Mouse (Mus musculus) kidney, adult 9 months (tissue): ENCODE measurements around the gene Olfr547.

Source experiments
- DNase-seq: peaks from one replicate; pipeline ENCODE4 v3.0.0; 2022

Gene Olfr547

DNA sequence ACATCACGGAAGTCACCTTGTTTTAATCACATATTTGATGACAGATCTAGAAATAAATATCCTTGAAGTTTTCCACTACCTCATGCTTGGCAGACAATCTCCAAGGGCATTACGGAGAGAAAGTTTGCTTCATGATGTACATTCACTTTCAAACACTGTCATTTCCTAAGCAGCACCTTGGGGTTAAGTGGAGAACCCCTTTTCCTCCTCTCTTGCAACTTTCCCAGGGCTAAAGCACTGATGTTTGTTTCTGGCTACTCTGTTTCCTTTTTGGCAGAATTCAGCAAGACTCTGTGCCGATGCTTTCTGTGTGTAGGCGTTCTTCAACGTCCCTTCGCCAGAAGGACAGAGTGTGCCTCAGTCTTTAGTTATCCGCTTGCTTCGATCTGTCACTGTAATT lies 36.6 kb downstream of the Olfr547 start, which contains the start of gene Olfr550:
Gene Olfr550 (plus strand): TSS at position 301 of the 400 bp plus-strand sequence.
- DNase-seq, result no peak

DNA sequence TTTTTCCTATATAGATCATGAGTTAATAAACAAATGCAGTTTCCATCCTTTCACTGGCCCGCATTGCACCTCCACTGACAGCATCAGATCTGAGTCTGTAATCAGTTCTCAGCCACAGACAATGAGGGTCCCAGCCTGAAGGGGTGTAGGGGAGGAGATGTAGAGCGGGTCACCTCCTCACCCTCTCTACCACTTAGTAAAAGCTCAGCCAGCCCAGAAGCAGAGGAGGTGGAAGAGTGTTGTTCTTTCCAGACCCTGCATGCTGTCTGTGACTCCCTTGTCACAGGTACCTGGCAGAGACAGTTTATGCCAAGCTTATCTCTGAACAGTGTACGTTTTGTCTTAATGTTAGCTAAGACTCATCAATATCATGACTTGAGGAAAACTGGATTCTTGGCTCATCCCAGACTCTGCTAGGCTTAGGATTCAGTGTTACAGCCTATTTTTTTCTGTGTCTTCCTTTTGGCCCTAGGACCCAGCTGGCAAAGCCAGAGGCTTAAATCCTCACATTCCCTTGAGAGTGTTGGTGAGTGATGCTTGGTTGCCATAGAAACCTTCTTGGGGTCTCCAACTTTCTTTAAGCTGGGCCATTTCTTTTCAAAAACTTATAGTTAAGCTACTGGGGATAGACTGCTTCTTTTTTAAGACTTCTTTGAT lies 38.8 kb downstream of the Olfr547 start:
- DNase-seq, result no peak

DNA sequence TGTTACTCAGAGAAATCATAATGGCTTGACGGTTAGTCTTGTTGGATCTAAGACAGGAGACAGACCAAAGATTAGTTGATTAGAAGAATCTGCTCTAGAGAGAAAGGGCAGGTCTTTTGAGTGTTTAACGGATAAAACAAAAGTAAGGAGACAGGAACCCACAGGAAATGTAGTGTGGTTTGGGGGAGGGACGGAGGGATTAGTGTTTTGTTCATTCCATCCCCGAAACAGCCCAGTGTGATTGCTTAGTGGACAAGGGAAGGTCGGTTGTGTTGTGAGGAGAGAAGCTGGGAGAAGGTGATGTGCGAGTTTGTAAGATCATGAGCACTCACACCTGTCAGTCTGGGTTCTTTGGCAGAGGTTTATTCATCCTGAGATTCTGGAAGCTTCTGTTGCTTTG lies 41.4 kb downstream of the Olfr547 start:
- DNase-seq, result no peak
